Comparison of ENCODE assay signal across 26 mouse cellular contexts in genomic region chr15:102956906-102957305, GRCm38 (mm10). TPM values are rescaled to one million over a fixed set of nuclear protein-coding genes. Genes with fewer than 3 reads are reported as not detected.
A peak's percentile ranks its signal among the peaks of the same experiment; 100 is the strongest.
DNase-seq lines count a peak whose midpoint lies in the region; ATAC-seq and TF ChIP-seq lines count a peak whose summit lies in the region.
"Had no signal": no experiment of that assay in that cellular context is flagged by ENCODE, and none has a peak within 500 bp of the region (broad histone marks: within the 10 kb centered on the region; RNA-seq: fewer than 3 reads in every experiment).

No protein-coding gene starts in this region.

- peak overlapping the region; percentile 41 for H3ac ChIP-seq in C2C12 (ENCODE audit: control insufficient read depth, insufficient read length, low read depth)
- H3ac ChIP-seq in myocyte (ENCODE audit: control insufficient read depth, insufficient read length): peak overlapping the region; percentile 79

- peak overlapping the region; percentile 93 for H3K27ac ChIP-seq in kidney, embryonic 15.5 days
- H3K27ac ChIP-seq in limb, embryonic 10.5 days: peak overlapping the region; percentile 93
- H3K27ac ChIP-seq in midbrain, embryonic 15.5 days: no peak overlapping the region
- H3K27ac ChIP-seq: forebrain, embryonic 13.5 days; heart, adult 2 months; heart, embryonic 13.5 days; hindbrain, postnatal 0 days; macrophage had no signal

- H3K9ac ChIP-seq in kidney, embryonic 15.5 days: no peak overlapping the region
- H3K9ac ChIP-seq in midbrain, embryonic 15.5 days: no peak overlapping the region
- H3K9ac ChIP-seq: forebrain, embryonic 13.5 days; heart, embryonic 13.5 days; liver, postnatal 0 days had no signal

- H3K4me1 ChIP-seq in kidney, embryonic 15.5 days: peaks cover 73% of the 10 kb centered on the region
- peaks cover 70% of the 10 kb centered on the region for H3K4me1 ChIP-seq in limb, embryonic 10.5 days
- no peaks in the 10 kb centered on the region for H3K4me1 ChIP-seq in midbrain, embryonic 15.5 days
- H3K4me1 ChIP-seq: forebrain, embryonic 13.5 days had no signal

- peak overlapping the region; percentile 59 for H3K4me3 ChIP-seq in kidney, embryonic 15.5 days (replicated peaks)
- H3K4me3 ChIP-seq in C2C12 (ENCODE audit: insufficient read depth, poor library complexity, severe bottlenecking) (peak overlapping the region; percentile 88), myocyte (peak overlapping the region; percentile 91)
- H3K4me3 ChIP-seq in limb, embryonic 10.5 days: peak overlapping the region; percentile 57
- H3K4me3 ChIP-seq in midbrain, embryonic 15.5 days: no peak overlapping the region
- H3K4me3 ChIP-seq: forebrain, embryonic 13.5 days; heart, adult 2 months had no signal

- 8% methylated on average over 12 of the region's 12 CpGs for WGBS in kidney, embryonic 15.5 days
- under 1% methylated on average over 12 of the region's 12 CpGs for WGBS in limb, embryonic 10.5 days
- WGBS in midbrain, embryonic 15.5 days: 2% methylated on average over 12 of the region's 12 CpGs

- peaks cover 73% of the 10 kb centered on the region for H3K27me3 ChIP-seq in kidney, embryonic 15.5 days
- no peaks in the 10 kb centered on the region for H3K27me3 ChIP-seq in C2C12 (ENCODE audit: control insufficient read depth, insufficient read depth, insufficient read length)
- H3K27me3 ChIP-seq in limb, embryonic 10.5 days (ENCODE audit: low read depth, poor library complexity, severe bottlenecking): peaks cover 100% of the 10 kb centered on the region
- no peaks in the 10 kb centered on the region for H3K27me3 ChIP-seq in myocyte (ENCODE audit: control insufficient read depth, insufficient read depth, insufficient read length)
- H3K27me3 ChIP-seq in midbrain, embryonic 15.5 days (replicated peaks): peaks cover 94% of the 10 kb centered on the region

- peak overlapping the region; percentile 78 for H3K4me2 ChIP-seq in kidney, embryonic 15.5 days
- peak overlapping the region; percentile 100 for H3K4me2 ChIP-seq in myocyte (ENCODE audit: low read depth)
- no peak overlapping the region for H3K4me2 ChIP-seq in midbrain, embryonic 15.5 days
- H3K4me2 ChIP-seq: forebrain, embryonic 13.5 days; heart, embryonic 13.5 days; liver, embryonic 11.5 days had no signal

- H3K9me3 ChIP-seq in kidney, embryonic 15.5 days (replicated peaks): no peaks in the 10 kb centered on the region
- H3K9me3 ChIP-seq in limb, embryonic 10.5 days (replicated peaks): no peaks in the 10 kb centered on the region
- H3K9me3 ChIP-seq in midbrain, embryonic 15.5 days: no peaks in the 10 kb centered on the region
- H3K9me3 ChIP-seq: forebrain, embryonic 13.5 days; heart, embryonic 13.5 days had no signal

- H3K36me3 ChIP-seq in kidney, embryonic 15.5 days: no peaks in the 10 kb centered on the region
- H3K36me3 ChIP-seq in C2C12 (ENCODE audit: control insufficient read depth, insufficient read depth) (peaks cover 7% of the 10 kb centered on the region), myocyte (ENCODE audit: control insufficient read depth, insufficient read depth) (no peaks in the 10 kb centered on the region)
- H3K36me3 ChIP-seq in limb, embryonic 10.5 days: no peaks in the 10 kb centered on the region
- H3K36me3 ChIP-seq in midbrain, embryonic 15.5 days (replicated peaks): no peaks in the 10 kb centered on the region
- H3K36me3 ChIP-seq: heart, embryonic 13.5 days had no signal

- peaks cover 70% of the 10 kb centered on the region for H3K79me3 ChIP-seq in C2C12 (ENCODE audit: low read depth)

- no peak for DNase-seq in kidney, adult 9 months
- DNase-seq in limb, embryonic 10.5 days (ENCODE audit: low spot score): no peak
- DNase-seq in spleen, adult 18-20 months: no peak
- DNase-seq: adrenal gland, postnatal 14 days; B cell, adult 2 months; cerebellum, adult 8-10 months; heart, adult 2 months; heart, postnatal 14 days; liver, postnatal 0 days had no signal

- TF ChIP-seq CTCF in C2C12 (IDR thresholded peaks at IDR 0.05; ENCODE audit: control insufficient read depth, insufficient read depth, insufficient read length): no peak

- H3K79me2 ChIP-seq in C2C12 (ENCODE audit: control insufficient read depth, insufficient read depth) (peaks cover 95% of the 10 kb centered on the region), myocyte (ENCODE audit: control insufficient read depth, insufficient read depth) (peaks cover 84% of the 10 kb centered on the region)

- ATAC-seq in kidney, embryonic 15.5 days (replicated peaks; ENCODE audit: low FRiP score): peak; percentile 15; the same call in 1 of the 2 replicates
- ATAC-seq in midbrain, embryonic 15.5 days (replicated peaks): no peak
- ATAC-seq: forebrain, embryonic 13.5 days; hindbrain, postnatal 0 days; intestine, embryonic 16.5 days; liver, postnatal 0 days; lung, postnatal 0 days; midbrain, embryonic 16.5 days had no signal

- no peak for TF ChIP-seq POLR2A in myocyte (IDR thresholded peaks at IDR 0.05; ENCODE audit: insufficient read length, low read depth)

TF ChIP-seq in C2C12, 6 proteins besides CTCF, POLR2A, EP300 and RAD21:
- TF ChIP-seq MAX (IDR thresholded peaks at IDR 0.05): no peak
- no peak for TF ChIP-seq MYOD1 (IDR thresholded peaks at IDR 0.05; ENCODE audit: control insufficient read depth, insufficient read length, low read depth)
- no peak for TF ChIP-seq MYOG (IDR thresholded peaks at IDR 0.05; ENCODE audit: control insufficient read depth, extremely low read depth, insufficient read length)
- TF ChIP-seq CEBPB (IDR thresholded peaks at IDR 0.05; ENCODE audit: low read depth): no peak

TF ChIP-seq in myocyte, 11 proteins besides CTCF, POLR2A, EP300 and RAD21:
- TF ChIP-seq MYOD1 (IDR thresholded peaks at IDR 0.05; ENCODE audit: control insufficient read depth in 1 of 3, insufficient read length in 2 of 3, low read depth in 2 of 3) (no peak), POLR2AphosphoS2 (IDR thresholded peaks at IDR 0.05; ENCODE audit: insufficient read length, low read depth) (peak; percentile 13), TCF12 (IDR thresholded peaks at IDR 0.05; ENCODE audit: insufficient read depth, poor library complexity, severe bottlenecking) (no peak), MYOG (IDR thresholded peaks at IDR 0.05; ENCODE audit: control insufficient read depth in 1 of 3, insufficient read depth in 1 of 3, insufficient read length in 2 of 3, low read depth in 2 of 3) (no peak), SRF (IDR thresholded peaks at IDR 0.05; ENCODE audit: control insufficient read depth, insufficient read length, low read depth) (no peak), MAX (IDR thresholded peaks at IDR 0.05; ENCODE audit: low read depth) (no peak), TCF3 (IDR thresholded peaks at IDR 0.05; ENCODE audit: insufficient read length, low read depth) (no peak), USF1 (IDR thresholded peaks at IDR 0.05; ENCODE audit: low read depth) (no peak)
TF ChIP-seq in myocyte: peak in this region for 1.

RNA-seq across cellular contexts. Expression of gene Hoxc11, which starts 2.7 kb away (rescaled TPM):
- 1.7 and 2.9 TPM in 2 replicates for polyA plus RNA-seq in kidney, embryonic 15.5 days (2015; fragmentation: Nextera tagmentation; extraction: Ambion mirVana)
- polyA plus RNA-seq in C2C12 (2012; fragmentation: generic; extraction: Trizol) (34.6 TPM), myocyte (2012; fragmentation: generic; extraction: Trizol) (20.5 TPM)
- 2.4 and 4.7 TPM in 2 replicates for polyA plus RNA-seq in limb, embryonic 10.5 days (2016; fragmentation: Nextera tagmentation; extraction: Ambion mirVana)
- not detected in 2 replicates for polyA plus RNA-seq in midbrain, embryonic 15.5 days (2015; fragmentation: Nextera tagmentation; extraction: Ambion mirVana)
- polyA plus RNA-seq: embryonic facial prominence, embryonic 14.5 days; forebrain, embryonic 13.5 days; frontal cortex, adult 2 months; heart, adult 2 months; heart, embryonic 13.5 days; hindbrain, embryonic 11.5 days; hindbrain, postnatal 0 days; liver, embryonic 11.5 days; liver, postnatal 0 days; lung, postnatal 0 days; macrophage; midbrain, embryonic 16.5 days; stomach, embryonic 16.5 days had no signal

RNA-seq across cellular contexts. Expression of gene Hoxc10, which starts 9.7 kb away (rescaled TPM):
- 52.4 and 53.5 TPM in 2 replicates for polyA plus RNA-seq in kidney, embryonic 15.5 days (2015; fragmentation: Nextera tagmentation; extraction: Ambion mirVana)
- 49.6 TPM for polyA plus RNA-seq in C2C12 (2012; fragmentation: generic; extraction: Trizol)
- 21.4 and 51.4 TPM in 2 replicates for polyA plus RNA-seq in limb, embryonic 10.5 days (2016; fragmentation: Nextera tagmentation; extraction: Ambion mirVana)
- polyA plus RNA-seq in myocyte (2012; fragmentation: generic; extraction: Trizol): 43.5 TPM
- polyA plus RNA-seq in midbrain, embryonic 15.5 days (2015; fragmentation: Nextera tagmentation; extraction: Ambion mirVana): not detected in 2 replicates
- polyA plus RNA-seq: embryonic facial prominence, embryonic 14.5 days; forebrain, embryonic 13.5 days; frontal cortex, adult 2 months; heart, adult 2 months; heart, embryonic 13.5 days; hindbrain, embryonic 11.5 days; hindbrain, postnatal 0 days; liver, postnatal 0 days; lung, postnatal 0 days; macrophage; midbrain, embryonic 16.5 days; thymus, postnatal 0 days had no signal

RNA-seq across cellular contexts. Expression of gene Hoxc5, which starts 10.3 kb away (rescaled TPM):
- 3.6 and 4.8 TPM in 2 replicates for polyA plus RNA-seq in kidney, embryonic 15.5 days (2015; fragmentation: Nextera tagmentation; extraction: Ambion mirVana)
- polyA plus RNA-seq in C2C12 (2012; fragmentation: generic; extraction: Trizol): 1.6 TPM
- 10.6 and 12.7 TPM in 2 replicates for polyA plus RNA-seq in limb, embryonic 10.5 days (2016; fragmentation: Nextera tagmentation; extraction: Ambion mirVana)
- 1.2 TPM for polyA plus RNA-seq in myocyte (2012; fragmentation: generic; extraction: Trizol)
- 0.09 TPM in 1 of 2 replicates, not detected in the other for polyA plus RNA-seq in midbrain, embryonic 15.5 days (2015; fragmentation: Nextera tagmentation; extraction: Ambion mirVana)
- polyA plus RNA-seq: forebrain, embryonic 13.5 days; frontal cortex, adult 2 months; liver, postnatal 0 days; lung, postnatal 0 days; macrophage; midbrain, embryonic 16.5 days had no signal

RNA-seq across cellular contexts. Expression of gene Hoxc9, which starts 19.3 kb away (rescaled TPM):
- 10.0 and 10.7 TPM in 2 replicates for polyA plus RNA-seq in kidney, embryonic 15.5 days (2015; fragmentation: Nextera tagmentation; extraction: Ambion mirVana)
- polyA plus RNA-seq in C2C12 (2012; fragmentation: generic; extraction: Trizol): 9.4 TPM
- polyA plus RNA-seq in limb, embryonic 10.5 days (2016; fragmentation: Nextera tagmentation; extraction: Ambion mirVana): 4.4 and 6.9 TPM in 2 replicates
- 10.5 TPM for polyA plus RNA-seq in myocyte (2012; fragmentation: generic; extraction: Trizol)
- polyA plus RNA-seq in midbrain, embryonic 15.5 days (2015; fragmentation: Nextera tagmentation; extraction: Ambion mirVana): not detected in 2 replicates
- polyA plus RNA-seq: embryonic facial prominence, embryonic 14.5 days; forebrain, embryonic 13.5 days; frontal cortex, adult 2 months; heart, adult 2 months; heart, embryonic 13.5 days; hindbrain, embryonic 11.5 days; hindbrain, postnatal 0 days; liver, postnatal 0 days; lung, postnatal 0 days; macrophage; midbrain, embryonic 16.5 days; stomach, embryonic 16.5 days; thymus, postnatal 0 days had no signal

RNA-seq across cellular contexts. Expression of gene Hoxc12, which starts 20.3 kb away (rescaled TPM):
- polyA plus RNA-seq in kidney, embryonic 15.5 days (2015; fragmentation: Nextera tagmentation; extraction: Ambion mirVana): not detected in 2 replicates
- polyA plus RNA-seq in C2C12 (2012; fragmentation: generic; extraction: Trizol): 4.9 TPM
- 0.36 TPM in 1 of 2 replicates, not detected in the other for polyA plus RNA-seq in limb, embryonic 10.5 days (2016; fragmentation: Nextera tagmentation; extraction: Ambion mirVana)
- polyA plus RNA-seq in myocyte (2012; fragmentation: generic; extraction: Trizol): 5.6 TPM
- not detected in 2 replicates for polyA plus RNA-seq in midbrain, embryonic 15.5 days (2015; fragmentation: Nextera tagmentation; extraction: Ambion mirVana)
- polyA plus RNA-seq: embryonic facial prominence, embryonic 14.5 days; forebrain, embryonic 13.5 days; frontal cortex, adult 2 months; heart, adult 2 months; heart, embryonic 13.5 days; hindbrain, embryonic 11.5 days; hindbrain, postnatal 0 days; intestine, embryonic 16.5 days; liver, embryonic 11.5 days; liver, postnatal 0 days; lung, postnatal 0 days; macrophage; midbrain, embryonic 16.5 days; stomach, embryonic 16.5 days; thymus, postnatal 0 days had no signal

Comparison
In these comparisons a context has a peak if more than half of its experiments do, and no peak if none do; other contexts are left out.
1. RNA of gene Hoxc10, which starts 9.7 kb away (polyA plus RNA-seq): 52.4 to 53.5 TPM in kidney, embryonic 15.5 days, 21.4 to 51.4 TPM in limb, embryonic 10.5 days, 49.6 TPM in C2C12 (single experiment) and 43.5 TPM in myocyte (single experiment); not detected in midbrain, embryonic 15.5 days; every median in the first group is over 10 times any median in the second.